Mouse (Mus musculus) intestine, postnatal 0 days (tissue): Measurements from ENCODE around the gene Nfkbid. TPM values are rescaled to one million over a fixed set of nuclear protein-coding genes. Genes with fewer than 3 reads are reported as not detected.
A peak's percentile ranks its signal among the peaks of the same experiment; 100 is the strongest.

Experiments used
- ATAC-seq: fragments of 200-750 bp; cut with Nextera tagmentation; 2 replicates; pipeline ENCODE4 v1.8.0; 2017; ENCODE audit warnings: mild to moderate bottlenecking, moderate TSS enrichment, moderate library complexity
- H3K27ac ChIP-seq: fragments of 300-500 bp; sonication (generic); 2 replicates; pipeline ENCODE4 v1.5.1; 2014; ENCODE audit warnings: mild to moderate bottlenecking, low read depth, low read length, moderate library complexity
- H3K27me3 ChIP-seq: fragments of 300-500 bp; sonication (generic); replicated peaks from 2 replicates; pipeline ENCODE4 v1.6.1; 2014; ENCODE audit warnings: low read length, mixed read lengths; ENCODE audit not compliant: control insufficient read depth, insufficient read depth
- H3K36me3 ChIP-seq: fragments of 300-500 bp; sonication (generic); 2 replicates; pipeline ENCODE4 v1.6.1; 2014; ENCODE audit warnings: mild to moderate bottlenecking, moderate library complexity; ENCODE audit not compliant: control insufficient read depth, insufficient read depth
- H3K4me1 ChIP-seq: fragments of 300-500 bp; sonication (generic); replicated peaks from 2 replicates; pipeline ENCODE4 v1.6.1; 2014; ENCODE audit warnings: antibody characterized with exemption, low read length, mixed read lengths; ENCODE audit not compliant: control insufficient read depth, insufficient read depth
- H3K4me2 ChIP-seq: fragments of 300-500 bp; sonication (generic); replicated peaks from 2 replicates; pipeline ENCODE4 v1.6.1; 2014; ENCODE audit warnings: low read depth, mild to moderate bottlenecking, moderate library complexity
- H3K4me3 ChIP-seq: fragments of 300-500 bp; sonication (generic); 2 replicates; pipeline ENCODE4 v1.5.1; 2014; ENCODE audit warnings: low read depth, low read length
- H3K9ac ChIP-seq: fragments of 300-500 bp; sonication (generic); 2 replicates; pipeline ENCODE4 v1.6.1; 2014; ENCODE audit warnings: mild to moderate bottlenecking, low read depth, low read length
- H3K9me3 ChIP-seq: fragments of 300-500 bp; sonication (generic); 2 replicates; pipeline ENCODE4 v1.6.1; 2016; ENCODE audit warnings: mixed run types; ENCODE audit not compliant: control insufficient read depth
- CTCF ChIP-seq: sonication (generic); IDR thresholded peaks from 2 replicates; pipeline ENCODE4 v1.5.1; 2016; ENCODE audit warnings: low read depth, mild to moderate bottlenecking, control low read depth, antibody characterized with exemption, moderate library complexity
- WGBS: fragments of 180-500 bp; shearing (Covaris S2); extraction: QIAGEN DNeasy Blood & Tissue Kit; methylation state at CpG from one replicate; pipeline ENCODE4 v1.1.7; 2014; 5-methylcytosine and 5-hydroxymethylcytosine counted together
- polyA plus RNA-seq: library from polyadenylated mRNA; unstranded; fragments of >200 nt; fragmentation: Nextera tagmentation; extraction: Ambion mirVana; gene quantifications from 2 replicates; pipeline ENCODE4 v1.2.1, GENCODE M21; 2015

Nfkbid gene
- polyA plus RNA-seq, 1 experiment from 2014 or later, result 1.3 TPM

GRCm38 (mm10) chr7:30444154-30444970 is 22.8 kb downstream of the Nfkbid start:
- Histone ChIP-seq H3K9me3 (no peaks in the 10 kb centered on the region), H3K4me1 (0 out of 2 replicates have a peak, but pooled peaks cover 2% of the 10 kb centered on the region), H3K36me3 (no peaks in the 10 kb centered on the region; the same call in 1 of the 2 replicates), H3K4me3 (peak overlapping the region; percentile 60), H3K27me3 (0 out of 2 replicates have a peak, but pooled peaks cover 5% of the 10 kb centered on the region), H3K27ac (no peak overlapping the region), H3K9ac (peak overlapping the region; percentile 62; the same call in 1 of the 2 replicates), H3K4me2 (peak overlapping the region; percentile 90)
- no peak for TF ChIP-seq CTCF
- under 1% methylated on average over 38 of the region's 38 CpGs for WGBS
- no peak for ATAC-seq

GRCm38 (mm10) chr7:30444971-30445751 is 23.6 kb downstream of the Nfkbid start, which contains the start of gene Aplp1:
TSS of gene Aplp1 (minus strand) at chr7:30445535.
- H3K4me2 ChIP-seq, result peak within 1 kb of the TSS; percentile 90
- 0 out of 2 replicates have a peak, but pooled peaks cover 5% of the 10 kb centered on the region for H3K27me3 ChIP-seq
- peak within 1 kb of the TSS; percentile 60 for H3K4me3 ChIP-seq
- ATAC-seq, result peak; percentile 59
- TF ChIP-seq CTCF, result no peak
- H3K9ac ChIP-seq, result peak within 1 kb of the TSS; percentile 62
- 1% methylated on average over 67 of the region's 72 CpGs for WGBS
- H3K27ac ChIP-seq, result no peak within 1 kb of the TSS
- H3K4me1 ChIP-seq, result 0 out of 2 replicates have a peak, but pooled peaks cover 2% of the 10 kb centered on the region
- H3K9me3 ChIP-seq, result no peaks in the 10 kb centered on the region
- no peaks in the 10 kb centered on the region for H3K36me3 ChIP-seq

- Histone ChIP-seq H3K9ac (no peak overlapping the region), H3K4me3 (no peak overlapping the region), H3K27ac (no peak overlapping the region), H3K4me1 (no peaks in the 10 kb centered on the region), H3K9me3 (no peaks in the 10 kb centered on the region), H3K36me3 (no peaks in the 10 kb centered on the region), H3K4me2 (no peak overlapping the region), H3K27me3 (peaks cover 32% of the 10 kb centered on the region)
- ATAC-seq, result no peak
- no peak for TF ChIP-seq CTCF
- 72% methylated on average over 7 of the region's 7 CpGs for WGBS
Observed at GRCm38 (mm10) chr7:30450241-30450640, 28.7 kb downstream of the Nfkbid start.

GRCm38 (mm10) chr7:30453327-30453726 is 31.8 kb downstream of the Nfkbid start:
- no peaks in the 10 kb centered on the region for H3K36me3 ChIP-seq
- TF ChIP-seq CTCF, result no peak
- H3K27ac ChIP-seq, result no peak overlapping the region
- no peak for ATAC-seq
- 0 out of 2 replicates have a peak overlapping the region, but pooled peaks have one; percentile 18 for H3K4me3 ChIP-seq
- no peaks in the 10 kb centered on the region for H3K4me1 ChIP-seq
- H3K9me3 ChIP-seq, result no peaks in the 10 kb centered on the region
- whole genome bisulfite sequencing, result 18% methylated on average over 25 of the region's 25 CpGs
- peak overlapping the region; percentile 56 for H3K4me2 ChIP-seq
- no peak overlapping the region for H3K9ac ChIP-seq
- H3K27me3 ChIP-seq, result peaks cover 57% of the 10 kb centered on the region

GRCm38 (mm10) chr7:30453766-30454165 is 32.2 kb downstream of the Nfkbid start:
- Histone ChIP-seq H3K27ac (no peak overlapping the region), H3K27me3 (peaks cover 61% of the 10 kb centered on the region), H3K9ac (no peak overlapping the region), H3K4me3 (0 out of 2 replicates have a peak overlapping the region, but pooled peaks have one; percentile 18), H3K4me1 (no peaks in the 10 kb centered on the region), H3K4me2 (peak overlapping the region; percentile 56), H3K9me3 (no peaks in the 10 kb centered on the region), H3K36me3 (no peaks in the 10 kb centered on the region)
- 1% methylated on average over 25 of the region's 25 CpGs for WGBS
- peak; percentile 76 for ATAC-seq
- no peak for TF ChIP-seq CTCF

GRCm38 (mm10) chr7:30454259-30454658 is 32.7 kb downstream of the Nfkbid start:
- Histone ChIP-seq H3K27ac (no peak overlapping the region), H3K9me3 (no peaks in the 10 kb centered on the region), H3K4me1 (no peaks in the 10 kb centered on the region), H3K27me3 (peaks cover 66% of the 10 kb centered on the region), H3K4me2 (peak overlapping the region; percentile 56), H3K36me3 (no peaks in the 10 kb centered on the region), H3K4me3 (0 out of 2 replicates have a peak overlapping the region, but pooled peaks have one; percentile 18), H3K9ac (no peak overlapping the region)
- TF ChIP-seq CTCF, result no peak
- ATAC-seq, result no peak
- WGBS, result 8% methylated on average over 6 of the region's 6 CpGs
